Mouse (Mus musculus): ENCODE measurements around the gene Nufip1. TPM values are rescaled to one million over a fixed set of nuclear protein-coding genes. Genes with fewer than 3 reads are reported as not detected.

Nufip1 gene
- polyA plus RNA-seq, 1 experiment: 1.8 TPM

GRCm38 (mm10) chr14:76150499-76150898, 39.8 kb downstream of the Nufip1 start:
- WGBS: 87% methylated on average over 11 of the region's 11 CpGs
- Histone ChIP-seq H3K4me3 (ENCODE audit: insufficient read depth, low read depth, low read length) (no peak overlapping the region), H3K27ac (ENCODE audit: insufficient read depth, low read depth, low read length) (no peak overlapping the region)

DNA sequence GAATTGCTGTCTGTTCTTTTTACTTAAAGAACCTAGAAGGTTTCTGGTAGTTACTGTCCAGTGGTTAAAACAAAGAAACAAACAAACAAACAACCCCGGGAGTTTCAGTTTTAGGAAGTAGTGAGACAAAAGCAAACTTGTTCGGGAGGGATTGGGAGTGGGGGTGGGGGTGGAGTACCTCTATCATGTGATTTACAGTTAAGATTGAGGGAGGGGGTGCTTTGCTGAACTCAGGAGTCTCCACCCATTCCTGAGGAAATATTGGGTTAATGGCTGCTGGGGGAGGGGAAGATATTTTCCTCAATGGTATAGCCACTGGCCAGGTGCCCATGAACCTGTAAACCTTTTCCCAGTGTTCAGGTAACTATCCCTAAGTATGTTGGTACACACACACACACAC, 40.3 kb downstream of the Nufip1 start:
- Histone ChIP-seq H3K4me3 (ENCODE audit: insufficient read depth, low read depth, low read length) (no peak overlapping the region), H3K27ac (ENCODE audit: insufficient read depth, low read depth, low read length) (no peak overlapping the region), H3K4me1 (ENCODE audit: control insufficient read depth, insufficient read depth, low read length) (peaks cover 6% of the 10 kb centered on the region; the same call in 1 of the 2 replicates), H3K27me3 (replicated peaks; ENCODE audit: control insufficient read depth, insufficient read depth, low read length) (no peaks in the 10 kb centered on the region), H3K36me3 (ENCODE audit: control insufficient read depth, insufficient read depth, low read length) (no peaks in the 10 kb centered on the region)
- DNase-seq: no peak
- TF ChIP-seq POLR2A (IDR thresholded peaks at IDR 0.05; ENCODE audit: low read depth, low read length) (no peak), CTCF (conservative IDR thresholded peaks at IDR 0.05; ENCODE audit: insufficient read depth, insufficient read length, low read depth, low read length) (no peak)
- WGBS: 72% methylated on average over 2 of the region's 2 CpGs

More at GRCm38 (mm10) chr14:76150499-76150898, 39.8 kb downstream of the Nufip1 start:
- peaks cover 6% of the 10 kb centered on the region; the same call in 1 of the 2 replicates for H3K4me1 ChIP-seq (ENCODE audit: control insufficient read depth, insufficient read depth, low read length)
- H3K36me3 ChIP-seq (ENCODE audit: control insufficient read depth, insufficient read depth, low read length): no peaks in the 10 kb centered on the region
- DNase-seq: no peak
- TF ChIP-seq POLR2A (IDR thresholded peaks at IDR 0.05; ENCODE audit: low read depth, low read length): no peak
- no peak for TF ChIP-seq CTCF (conservative IDR thresholded peaks at IDR 0.05; ENCODE audit: insufficient read depth, insufficient read length, low read depth, low read length)
- no peaks in the 10 kb centered on the region for H3K27me3 ChIP-seq (replicated peaks; ENCODE audit: control insufficient read depth, insufficient read depth, low read length)

GRCm38 (mm10) chr14:76151820-76152161, 41.1 kb downstream of the Nufip1 start:
- H3K36me3 ChIP-seq (ENCODE audit: control insufficient read depth, insufficient read depth, low read length): no peaks in the 10 kb centered on the region
- 3% methylated on average over 10 of the region's 10 CpGs for WGBS
- TF ChIP-seq POLR2A (IDR thresholded peaks at IDR 0.05; ENCODE audit: low read depth, low read length): no peak
- no peak for TF ChIP-seq CTCF (conservative IDR thresholded peaks at IDR 0.05; ENCODE audit: insufficient read depth, insufficient read length, low read depth, low read length)
- H3K4me3 ChIP-seq (ENCODE audit: insufficient read depth, low read depth, low read length): peak overlapping the region; percentile 89
- DNase-seq: no peak
- peak overlapping the region; percentile 90 for H3K27ac ChIP-seq (ENCODE audit: insufficient read depth, low read depth, low read length)
- no peaks in the 10 kb centered on the region for H3K27me3 ChIP-seq (replicated peaks; ENCODE audit: control insufficient read depth, insufficient read depth, low read length)
- H3K4me1 ChIP-seq (ENCODE audit: control insufficient read depth, insufficient read depth, low read length): peaks cover 6% of the 10 kb centered on the region; the same call in 1 of the 2 replicates

GRCm38 (mm10) chr14:76152162-76153002, 41.7 kb downstream of the Nufip1 start:
- peak; percentile 56 for TF ChIP-seq CTCF (conservative IDR thresholded peaks at IDR 0.05; ENCODE audit: insufficient read depth, insufficient read length, low read depth, low read length)
- TF ChIP-seq POLR2A (IDR thresholded peaks at IDR 0.05; ENCODE audit: low read depth, low read length): peak; percentile 79
- H3K36me3 ChIP-seq (ENCODE audit: control insufficient read depth, insufficient read depth, low read length): no peaks in the 10 kb centered on the region
- peak overlapping the region; percentile 89 for H3K4me3 ChIP-seq (ENCODE audit: insufficient read depth, low read depth, low read length)
- peak overlapping the region; percentile 90 for H3K27ac ChIP-seq (ENCODE audit: insufficient read depth, low read depth, low read length)
- H3K4me1 ChIP-seq (ENCODE audit: control insufficient read depth, insufficient read depth, low read length): peaks cover 6% of the 10 kb centered on the region; the same call in 1 of the 2 replicates
- no peaks in the 10 kb centered on the region for H3K27me3 ChIP-seq (replicated peaks; ENCODE audit: control insufficient read depth, insufficient read depth, low read length)
- DNase-seq: peak; percentile 97
- WGBS: under 1% methylated on average over 41 of the region's 41 CpGs

GRCm38 (mm10) chr14:76153003-76153675, 42.4 kb downstream of the Nufip1 start:
- peak overlapping the region; percentile 28 for H3K4me3 ChIP-seq (ENCODE audit: insufficient read depth, low read depth, low read length)
- H3K4me1 ChIP-seq (ENCODE audit: control insufficient read depth, insufficient read depth, low read length): peaks cover 6% of the 10 kb centered on the region; the same call in 1 of the 2 replicates
- H3K27me3 ChIP-seq (replicated peaks; ENCODE audit: control insufficient read depth, insufficient read depth, low read length): no peaks in the 10 kb centered on the region
- H3K36me3 ChIP-seq (ENCODE audit: control insufficient read depth, insufficient read depth, low read length): no peaks in the 10 kb centered on the region
- TF ChIP-seq POLR2A (IDR thresholded peaks at IDR 0.05; ENCODE audit: low read depth, low read length) (no peak), CTCF (conservative IDR thresholded peaks at IDR 0.05; ENCODE audit: insufficient read depth, insufficient read length, low read depth, low read length) (no peak)
- DNase-seq: no peak
- 18% methylated on average over 24 of the region's 24 CpGs for WGBS
- no peak overlapping the region for H3K27ac ChIP-seq (ENCODE audit: insufficient read depth, low read depth, low read length)

DNA sequence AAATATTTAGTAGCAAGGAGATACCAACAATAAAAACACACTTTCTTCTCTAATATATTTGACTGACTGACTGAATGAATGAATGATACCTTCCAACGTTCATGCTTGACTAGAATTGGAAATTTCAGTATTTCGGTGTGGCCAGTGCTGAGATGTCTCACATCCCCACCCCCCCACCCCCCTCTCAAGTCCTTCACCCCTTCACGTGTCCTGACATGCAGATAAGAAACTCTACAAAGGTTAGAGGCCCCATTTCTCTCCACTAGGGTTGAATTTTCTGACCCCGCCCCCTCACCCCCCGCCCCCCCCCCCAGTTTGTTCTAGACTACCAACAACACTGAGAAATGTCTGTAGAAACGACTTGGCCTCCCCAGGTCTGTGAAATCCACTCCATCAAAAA, 43.1 kb downstream of the Nufip1 start:
- Histone ChIP-seq H3K4me1 (ENCODE audit: control insufficient read depth, insufficient read depth, low read length) (peaks cover 6% of the 10 kb centered on the region; the same call in 1 of the 2 replicates), H3K27me3 (replicated peaks; ENCODE audit: control insufficient read depth, insufficient read depth, low read length) (no peaks in the 10 kb centered on the region), H3K4me3 (ENCODE audit: insufficient read depth, low read depth, low read length) (no peak overlapping the region), H3K36me3 (ENCODE audit: control insufficient read depth, insufficient read depth, low read length) (no peaks in the 10 kb centered on the region), H3K27ac (ENCODE audit: insufficient read depth, low read depth, low read length) (no peak overlapping the region)
- no peak for TF ChIP-seq POLR2A (IDR thresholded peaks at IDR 0.05; ENCODE audit: low read depth, low read length)
- TF ChIP-seq CTCF (conservative IDR thresholded peaks at IDR 0.05; ENCODE audit: insufficient read depth, insufficient read length, low read depth, low read length): no peak
- no peak for DNase-seq
- 49% methylated on average over 6 of the region's 6 CpGs for WGBS

All from kidney, adult 2 months (tissue).